Mouse (Mus musculus) hindbrain, embryonic 10.5 days (tissue): ENCODE data around the gene Nop53. TPM values are rescaled to one million over a fixed set of nuclear protein-coding genes. Genes with fewer than 3 reads are reported as not detected.

Experiments
- DNase-seq: peaks from one replicate; pipeline ENCODE4 v3.0.0-alpha.2; 2017; ENCODE audit warnings: low spot score
- H3K27ac ChIP-seq: fragments of 300-500 bp; sonication (generic); 2 replicates; pipeline ENCODE4 v1.5.1; 2016; ENCODE audit warnings: mild to moderate bottlenecking, moderate library complexity
- H3K27me3 ChIP-seq: fragments of 300-500 bp; sonication (generic); 2 replicates; pipeline ENCODE4 v1.6.1; 2016; ENCODE audit warnings: mild to moderate bottlenecking; ENCODE audit not compliant: poor library complexity, insufficient read depth, severe bottlenecking
- H3K36me3 ChIP-seq: fragments of 300-500 bp; sonication (generic); 2 replicates; pipeline ENCODE4 v1.6.1; 2016; ENCODE audit warnings: mild to moderate bottlenecking, moderate library complexity
- H3K4me1 ChIP-seq: fragments of 300-500 bp; sonication (generic); replicated peaks from 2 replicates; pipeline ENCODE4 v1.6.1; 2016; ENCODE audit warnings: mild to moderate bottlenecking
- H3K4me3 ChIP-seq: fragments of 300-500 bp; sonication (generic); 2 replicates; pipeline ENCODE4 v1.5.1; 2016; ENCODE audit warnings: mild to moderate bottlenecking, moderate library complexity
- H3K9me3 ChIP-seq: fragments of 300-500 bp; sonication (generic); 2 replicates; pipeline ENCODE4 v1.6.1; 2016; ENCODE audit warnings: mild to moderate bottlenecking, moderate library complexity
- WGBS: fragments of 180-500 bp; shearing (Covaris S2); methylation state at CpG from one replicate; pipeline ENCODE4 v1.1.7; 2016; 5-methylcytosine and 5-hydroxymethylcytosine counted together
- polyA plus RNA-seq: library from polyadenylated mRNA; unstranded; fragments of >200 nt; fragmentation: Nextera tagmentation; extraction: Ambion mirVana; gene quantifications from 2 replicates; pipeline ENCODE4 v1.2.1, GENCODE M21; 2016

Nop53 gene
- polyA plus RNA-seq, 1 experiment from 2014 or later = 182 TPM

GRCm38 (mm10) chr7:15969674-15970073 lies 23.8 kb upstream of the Nop53 start:
- Histone ChIP-seq H3K4me1 (peaks cover 13% of the 10 kb centered on the region; the same call in 1 of the 2 replicates), H3K27ac (no peak overlapping the region), H3K4me3 (no peak overlapping the region), H3K36me3 (peaks cover 48% of the 10 kb centered on the region), H3K27me3 (no peaks in the 10 kb centered on the region; the same call in 1 of the 2 replicates), H3K9me3 (0 out of 2 replicates have a peak, but pooled peaks cover 2% of the 10 kb centered on the region)
- DNase-seq = no peak
- 87% methylated on average over 3 of the region's 3 CpGs for WGBS

GRCm38 (mm10) chr7:15968322-15968721 lies 22.4 kb upstream of the Nop53 start:
- Histone ChIP-seq H3K9me3 (0 out of 2 replicates have a peak, but pooled peaks cover 2% of the 10 kb centered on the region), H3K27ac (no peak overlapping the region), H3K36me3 (peaks cover 34% of the 10 kb centered on the region), H3K4me1 (peaks cover 15% of the 10 kb centered on the region; the same call in 1 of the 2 replicates), H3K4me3 (no peak overlapping the region), H3K27me3 (no peaks in the 10 kb centered on the region; the same call in 1 of the 2 replicates)
- DNase-seq = no peak
- WGBS = 88% methylated on average over 8 of the region's 8 CpGs

GRCm38 (mm10) chr7:15967312-15967711 lies 21.4 kb upstream of the Nop53 start, which contains the start of gene Ehd2:
TSS of gene Ehd2 (minus strand) at chr7:15967567.
- under 1% methylated on average over 22 of the region's 22 CpGs for WGBS

GRCm38 (mm10) chr7:15966489-15966888 lies 20.6 kb upstream of the Nop53 start:
- 80% methylated on average over 3 of the region's 3 CpGs for WGBS
- peak overlapping the region; percentile 54; the same call in 1 of the 2 replicates for H3K4me3 ChIP-seq
- H3K4me1 ChIP-seq = peaks cover 27% of the 10 kb centered on the region
- no peak overlapping the region for H3K27ac ChIP-seq
- no peak for DNase-seq
- 0 out of 2 replicates have a peak, but pooled peaks cover 5% of the 10 kb centered on the region for H3K9me3 ChIP-seq
- H3K36me3 ChIP-seq = peaks cover 16% of the 10 kb centered on the region
- no peaks in the 10 kb centered on the region; the same call in 1 of the 2 replicates for H3K27me3 ChIP-seq

More at GRCm38 (mm10) chr7:15967312-15967711, 21.4 kb upstream of the Nop53 start, which contains the start of gene Ehd2:
- H3K36me3 ChIP-seq = peaks cover 24% of the 10 kb centered on the region
- peaks cover 24% of the 10 kb centered on the region for H3K4me1 ChIP-seq
- H3K9me3 ChIP-seq = 0 out of 2 replicates have a peak, but pooled peaks cover 5% of the 10 kb centered on the region
- no peaks in the 10 kb centered on the region; the same call in 1 of the 2 replicates for H3K27me3 ChIP-seq
- H3K27ac ChIP-seq = peak within 1 kb of the TSS; percentile 81
- DNase-seq = peak; percentile 76
- H3K4me3 ChIP-seq = peak within 1 kb of the TSS; percentile 54

GRCm38 (mm10) chr7:15963798-15964652 lies 18.2 kb upstream of the Nop53 start:
- no peak overlapping the region for H3K27ac ChIP-seq
- WGBS = 85% methylated on average over 32 of the region's 32 CpGs
- DNase-seq = no peak
- H3K36me3 ChIP-seq = no peaks in the 10 kb centered on the region
- no peak overlapping the region for H3K4me3 ChIP-seq
- H3K9me3 ChIP-seq = 0 out of 2 replicates have a peak, but pooled peaks cover 3% of the 10 kb centered on the region
- H3K27me3 ChIP-seq = no peaks in the 10 kb centered on the region; the same call in 1 of the 2 replicates
- H3K4me1 ChIP-seq = peaks cover 37% of the 10 kb centered on the region

- WGBS = 32% methylated on average over 12 of the region's 12 CpGs
- peaks cover 37% of the 10 kb centered on the region for H3K4me1 ChIP-seq
- DNase-seq = peak; percentile 16
These were observed 16.7 kb upstream of the Nop53 start for GRCm38 (mm10) chr7:15962311-15963288.

GRCm38 (mm10) chr7:15961798-15962197 lies 15.9 kb upstream of the Nop53 start:
- 81% methylated on average over 7 of the region's 7 CpGs for WGBS
- Histone ChIP-seq H3K36me3 (peaks cover 5% of the 10 kb centered on the region), H3K27me3 (no peaks in the 10 kb centered on the region; the same call in 1 of the 2 replicates), H3K4me1 (peaks cover 30% of the 10 kb centered on the region), H3K9me3 (0 out of 2 replicates have a peak, but pooled peaks cover 3% of the 10 kb centered on the region), H3K4me3 (no peak overlapping the region), H3K27ac (no peak overlapping the region)
- no peak for DNase-seq

More at GRCm38 (mm10) chr7:15962311-15963288, 16.7 kb upstream of the Nop53 start:
- H3K27ac ChIP-seq = peak overlapping the region; percentile 67
- peaks cover under 1% of the 10 kb centered on the region; the same call in 1 of the 2 replicates for H3K36me3 ChIP-seq
- 0 out of 2 replicates have a peak, but pooled peaks cover 3% of the 10 kb centered on the region for H3K9me3 ChIP-seq
- H3K4me3 ChIP-seq = no peak overlapping the region; the same call in 1 of the 2 replicates
- no peaks in the 10 kb centered on the region; the same call in 1 of the 2 replicates for H3K27me3 ChIP-seq

- no peak overlapping the region for H3K4me3 ChIP-seq
- peaks cover 29% of the 10 kb centered on the region for H3K4me1 ChIP-seq
- H3K27ac ChIP-seq = no peak overlapping the region
- WGBS = 69% methylated on average over 4 of the region's 4 CpGs
- peaks cover under 1% of the 10 kb centered on the region; the same call in 1 of the 2 replicates for H3K27me3 ChIP-seq
- DNase-seq = no peak
- 0 out of 2 replicates have a peak, but pooled peaks cover 3% of the 10 kb centered on the region for H3K9me3 ChIP-seq
- H3K36me3 ChIP-seq = peaks cover 5% of the 10 kb centered on the region
These were observed 15.4 kb upstream of the Nop53 start for GRCm38 (mm10) chr7:15961239-15961638.

- WGBS = 37% methylated on average over 4 of the region's 4 CpGs
- Histone ChIP-seq H3K9me3 (0 out of 2 replicates have a peak, but pooled peaks cover 3% of the 10 kb centered on the region), H3K36me3 (peaks cover 5% of the 10 kb centered on the region), H3K4me1 (peaks cover 29% of the 10 kb centered on the region), H3K27me3 (peaks cover 6% of the 10 kb centered on the region; the same call in 1 of the 2 replicates), H3K4me3 (no peak overlapping the region), H3K27ac (peak overlapping the region; percentile 50; the same call in 1 of the 2 replicates)
- no peak for DNase-seq
These were observed 14.8 kb upstream of the Nop53 start for GRCm38 (mm10) chr7:15960691-15961090.

GRCm38 (mm10) chr7:15956143-15956542 lies 10.3 kb upstream of the Nop53 start:
- H3K4me3 ChIP-seq = no peak overlapping the region
- H3K4me1 ChIP-seq = peaks cover 20% of the 10 kb centered on the region
- peaks cover 7% of the 10 kb centered on the region for H3K36me3 ChIP-seq
- no peak overlapping the region for H3K27ac ChIP-seq
- H3K9me3 ChIP-seq = peaks cover 7% of the 10 kb centered on the region; the same call in 1 of the 2 replicates
- no peak for DNase-seq
- whole genome bisulfite sequencing = 77% methylated on average over 5 of the region's 5 CpGs
- peaks cover 9% of the 10 kb centered on the region; the same call in 1 of the 2 replicates for H3K27me3 ChIP-seq

GRCm38 (mm10) chr7:15955509-15955908 lies 9.6 kb upstream of the Nop53 start:
- Histone ChIP-seq H3K36me3 (peaks cover 7% of the 10 kb centered on the region), H3K4me1 (peaks cover 14% of the 10 kb centered on the region), H3K4me3 (peak overlapping the region; percentile 50), H3K27me3 (peaks cover 11% of the 10 kb centered on the region; the same call in 1 of the 2 replicates), H3K27ac (peak overlapping the region; percentile 66), H3K9me3 (peaks cover 7% of the 10 kb centered on the region; the same call in 1 of the 2 replicates)
- no peak for DNase-seq
- 23% methylated on average over 7 of the region's 7 CpGs for WGBS
